Mouse (Mus musculus): ENCODE measurements around the gene 4930415O20Rik.

4930415O20Rik gene

DNA sequence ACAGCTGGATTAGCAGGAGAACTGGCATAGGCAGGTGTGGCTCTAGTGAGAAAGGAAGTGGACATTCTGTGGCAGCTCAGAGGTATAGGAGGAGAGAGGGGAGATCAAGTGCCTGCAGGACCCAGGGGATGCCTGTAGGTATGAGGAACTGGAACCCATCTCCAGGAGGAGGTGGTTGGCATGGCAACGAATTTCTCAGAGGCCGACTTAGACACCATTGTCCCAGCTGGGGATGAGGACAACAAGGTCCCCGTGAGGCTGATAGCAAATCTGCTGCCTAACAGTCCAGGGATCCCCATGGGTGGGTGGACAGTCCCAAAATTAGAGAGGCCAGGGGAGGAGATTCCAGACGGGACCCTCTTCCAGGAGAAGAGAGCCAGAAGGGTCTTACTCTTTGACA is 62.1 kb downstream of the 4930415O20Rik start:
- no peak for DNase-seq

DNA sequence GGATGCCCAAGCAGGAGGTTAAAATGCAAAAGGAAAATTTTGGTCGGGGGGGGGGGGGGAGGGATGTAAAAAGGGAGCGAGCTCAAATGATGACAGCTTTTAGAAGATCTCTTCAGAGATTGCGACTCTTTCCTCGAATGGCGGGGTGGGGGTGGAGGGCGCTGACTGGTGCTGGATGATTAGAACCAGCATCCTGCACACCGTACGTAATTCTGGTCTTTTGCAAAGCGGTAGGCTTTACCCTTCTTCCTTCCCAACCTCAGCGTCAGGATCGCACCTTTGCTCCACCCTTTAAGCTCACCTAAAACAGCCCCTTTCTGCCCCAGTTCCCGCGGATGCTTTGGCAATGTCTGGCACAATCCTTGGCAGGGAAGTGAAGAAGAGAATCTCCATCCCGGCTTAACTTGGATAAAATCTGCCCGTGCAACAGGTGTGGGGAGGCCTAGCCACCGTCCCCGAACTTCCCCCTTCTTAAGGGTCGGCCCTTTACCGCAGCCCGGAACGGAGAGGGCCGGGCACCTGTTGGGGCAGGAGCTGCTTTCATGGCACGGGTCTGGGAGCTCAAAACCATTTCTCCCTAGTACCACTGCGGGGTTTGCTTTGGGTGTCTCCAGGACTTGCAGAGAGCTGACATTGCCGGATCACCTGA is 63.1 kb downstream of the 4930415O20Rik start:
- peak; percentile 43 for DNase-seq

DNA sequence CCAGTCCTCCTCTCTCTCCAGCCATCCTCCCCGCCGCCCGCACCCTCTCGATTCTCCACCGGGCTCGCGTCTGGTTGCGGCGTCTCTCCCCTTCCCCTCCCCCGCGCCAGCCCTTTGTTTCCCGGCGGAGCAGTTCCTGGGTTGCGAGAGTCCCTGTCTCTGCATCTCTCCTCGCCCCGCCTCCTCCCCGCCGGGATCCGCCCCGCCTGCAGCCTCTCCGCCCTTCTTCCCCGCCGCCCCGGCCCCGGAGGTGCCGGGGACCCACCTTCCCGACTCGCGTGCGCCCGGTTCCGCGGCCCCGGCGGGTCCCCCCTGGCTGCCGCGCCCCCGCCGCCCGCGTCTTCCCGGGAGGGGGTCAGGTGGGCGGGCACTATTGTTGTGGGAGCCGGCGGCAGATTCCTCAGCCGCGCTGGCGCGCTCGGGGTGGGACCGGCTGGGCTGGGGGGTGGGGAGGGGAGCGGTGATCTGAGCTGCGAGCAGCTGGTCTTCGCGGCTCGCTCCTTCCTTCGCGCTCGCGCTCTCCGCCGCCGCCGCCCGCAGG is 63.8 kb downstream of the 4930415O20Rik start:
- DNase-seq, result peak; percentile 86

DNA sequence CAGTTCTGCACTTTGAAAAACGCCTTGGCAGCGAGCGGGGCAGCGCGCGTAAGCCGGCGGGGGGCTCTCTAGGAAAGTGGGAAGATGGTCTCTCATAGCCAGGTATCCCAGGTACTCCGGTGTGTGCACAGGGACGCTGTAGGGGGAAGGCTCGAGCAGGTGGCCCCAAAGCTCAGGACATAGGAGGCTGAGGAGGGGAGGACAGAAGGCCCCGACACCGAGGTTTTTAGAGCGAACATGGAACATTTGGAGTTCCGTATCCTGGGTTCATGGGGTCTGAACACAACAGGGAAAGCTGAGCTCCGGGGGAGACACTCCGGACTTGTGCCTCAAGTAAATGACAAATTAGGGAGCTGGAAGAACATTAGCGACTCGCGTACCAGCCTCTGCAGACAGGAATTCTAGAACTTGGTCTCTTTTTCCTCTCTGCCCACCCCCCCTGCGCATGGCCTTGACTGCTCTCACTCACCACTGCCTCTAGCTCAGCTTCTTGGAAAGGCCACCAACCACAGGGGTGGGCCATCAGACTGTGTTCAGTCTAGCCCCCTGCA is 64.6 kb downstream of the 4930415O20Rik start:
- no peak for DNase-seq

DNA sequence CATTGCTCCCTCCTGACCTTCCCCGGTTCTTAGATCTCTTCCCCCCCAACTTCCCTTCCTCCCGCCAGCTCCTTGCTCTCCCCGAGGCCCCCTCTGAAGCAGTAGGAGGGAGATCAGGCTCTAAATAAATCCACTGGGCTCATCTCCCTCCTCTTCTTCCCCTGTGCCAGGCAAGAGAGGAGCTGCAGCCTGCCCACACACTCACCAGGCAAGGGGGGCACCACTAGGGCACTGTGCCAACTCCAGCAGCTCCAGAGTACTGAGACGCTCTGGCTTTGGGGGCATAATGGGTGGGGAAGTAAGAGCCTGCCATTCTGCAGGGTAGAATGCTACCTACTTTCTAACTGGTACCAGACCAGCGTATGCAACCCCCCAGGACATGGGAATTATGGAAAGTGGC is 65.7 kb downstream of the 4930415O20Rik start:
- no peak for DNase-seq

DNA sequence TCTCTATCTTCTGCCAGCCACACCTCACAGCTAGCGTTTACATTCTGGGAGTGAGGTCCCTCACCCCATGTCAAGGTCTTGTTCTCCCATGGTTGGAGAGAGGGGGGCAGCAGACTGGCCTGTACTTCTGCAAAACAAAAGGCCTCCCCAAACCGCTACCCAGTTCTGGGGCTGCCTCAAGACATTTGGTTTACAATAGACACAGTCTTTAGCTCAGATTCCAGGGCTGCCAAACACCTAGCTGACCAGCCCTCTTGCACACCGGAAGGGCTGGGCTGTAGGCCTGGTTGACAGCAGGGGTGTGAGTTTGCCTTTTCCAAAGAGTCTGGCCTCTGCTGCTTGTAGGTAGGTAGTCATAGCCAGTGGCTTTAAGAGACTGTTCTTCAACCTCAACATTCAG is 66.4 kb downstream of the 4930415O20Rik start:
- no peak for DNase-seq

Data from thymus, postnatal 4 days (tissue).